ENCODE assay signal across 8 mouse cellular contexts in genomic region chr4:59549977-59550560, GRCm38 (mm10). TPM values are rescaled to one million over a fixed set of nuclear protein-coding genes. Genes with fewer than 3 reads are reported as not detected.
DNase-seq lines count a peak whose midpoint lies in the region; ATAC-seq and TF ChIP-seq lines count a peak whose summit lies in the region.

No protein-coding gene starts in this region.

- H3K4me2 ChIP-seq in limb, embryonic 12.5 days = peak overlapping the region; percentile 71

- no peaks in the 10 kb centered on the region for H3K9me3 ChIP-seq in limb, embryonic 12.5 days

- no peak for ATAC-seq in limb, embryonic 12.5 days (ENCODE audit: insufficient number of reproducible peaks, insufficient read depth, low FRiP score, low TSS enrichment, low read depth)

- H3K36me3 ChIP-seq in limb, embryonic 12.5 days = no peaks in the 10 kb centered on the region
- H3K36me3 ChIP-seq in small intestine, adult 2 months (ENCODE audit: control insufficient read depth, insufficient read depth, low read length) = no peaks in the 10 kb centered on the region

- H3K9ac ChIP-seq in limb, embryonic 12.5 days (replicated peaks) = peak overlapping the region; percentile 81

- no peak for TF ChIP-seq POLR2A in lung, adult 2 months (IDR thresholded peaks at IDR 0.05; ENCODE audit: borderline replicate concordance, extremely low read depth, low read depth, low read length)
- no peak for TF ChIP-seq POLR2A in embryonic fibroblast, embryonic 13.5 days (IDR thresholded peaks at IDR 0.05; ENCODE audit: low read depth, low read length)
- no peak for TF ChIP-seq POLR2A in small intestine, adult 2 months (IDR thresholded peaks at IDR 0.05; ENCODE audit: low read depth, low read length)

- no peaks in the 10 kb centered on the region for H3K27me3 ChIP-seq in limb, embryonic 12.5 days
- no peaks in the 10 kb centered on the region for H3K27me3 ChIP-seq in small intestine, adult 2 months (ENCODE audit: control insufficient read depth, insufficient read depth, low read length)

- TF ChIP-seq CTCF in lung, adult 2 months (IDR thresholded peaks at IDR 0.05; ENCODE audit: insufficient read depth, low read length) = no peak
- no peak for TF ChIP-seq CTCF in embryonic fibroblast, embryonic 13.5 days (IDR thresholded peaks at IDR 0.05; ENCODE audit: borderline replicate concordance, insufficient read depth, low read length)
- no peak for TF ChIP-seq CTCF in small intestine, adult 2 months (IDR thresholded peaks at IDR 0.05; ENCODE audit: extremely low read depth, insufficient read length, insufficient replicate concordance, low read depth, low read length)

- H3K4me1 ChIP-seq in lung, adult 2 months (ENCODE audit: control insufficient read depth, insufficient read depth, low read length) = peaks cover 5% of the 10 kb centered on the region; the same call in 1 of the 2 replicates
- no peaks in the 10 kb centered on the region for H3K4me1 ChIP-seq in embryonic fibroblast, embryonic 13.5 days (ENCODE audit: control insufficient read depth, insufficient read depth, low read length)
- H3K4me1 ChIP-seq in limb, embryonic 12.5 days (replicated peaks) = peaks cover 7% of the 10 kb centered on the region
- H3K4me1 ChIP-seq in small intestine, adult 2 months (ENCODE audit: control insufficient read depth, insufficient read depth, insufficient read length, low read length) = peaks cover 10% of the 10 kb centered on the region; the same call in 1 of the 2 replicates

- WGBS in lung, adult 2 months = 16% methylated on average over 11 of the region's 11 CpGs
- WGBS in limb, embryonic 12.5 days = 10% methylated on average over 11 of the region's 11 CpGs
- WGBS in small intestine, adult 2 months = 8% methylated on average over 11 of the region's 11 CpGs

- DNase-seq in lung, adult 2 months = no peak
- no peak for DNase-seq in lung, postnatal 36 days
- DNase-seq in layer of hippocampus, postnatal 36 days = no peak
- DNase-seq in frontal cortex, postnatal 25 days (ENCODE audit: low spot score in 2 of 2) = no peak
- no peak for DNase-seq in right cerebral cortex, postnatal 10 days (ENCODE audit: low spot score in 2 of 2)

- no peak overlapping the region for H3K27ac ChIP-seq in embryonic fibroblast, embryonic 13.5 days (ENCODE audit: insufficient read depth, low read length)
- peak overlapping the region; percentile 93 for H3K27ac ChIP-seq in limb, embryonic 12.5 days
- H3K27ac ChIP-seq in small intestine, adult 2 months (ENCODE audit: insufficient read depth, low read depth, low read length) = peak overlapping the region; percentile 91

- peak overlapping the region; percentile 89 for H3K4me3 ChIP-seq in lung, adult 2 months (replicated peaks; ENCODE audit: extremely low read depth, low read depth, low read length)
- H3K4me3 ChIP-seq in embryonic fibroblast, embryonic 13.5 days (ENCODE audit: insufficient read depth, low read length) = peak overlapping the region; percentile 50; the same call in 1 of the 2 replicates
- peak overlapping the region; percentile 83 for H3K4me3 ChIP-seq in limb, embryonic 12.5 days (replicated peaks)
- peak overlapping the region; percentile 69 for H3K4me3 ChIP-seq in small intestine, adult 2 months (ENCODE audit: low read depth, low read length)

RNA-seq across cellular contexts. Expression of gene Ptbp3, which starts 0.9 kb away (rescaled TPM):
- 30.3 and 40.5 TPM in 2 replicates for polyA plus RNA-seq in lung, adult 2 months (2012; rRNA removed)
- polyA plus RNA-seq in embryonic fibroblast, embryonic 13.5 days (2011; ENCODE audit: insufficient read length, low read depth, missing spikeins) = 78.3 and 90.7 TPM in 2 replicates
- 39.9 and 42.1 TPM in 2 replicates for polyA plus RNA-seq in limb, embryonic 12.5 days (2016; fragmentation: Nextera tagmentation; extraction: Ambion mirVana)
- polyA plus RNA-seq in small intestine, adult 2 months (2012; rRNA removed) = 20.1 and 45.8 TPM in 2 replicates
- 10 to 100 TPM; 35.1 to 39.8 TPM for total RNA-seq in layer of hippocampus, postnatal 36 days (2021)

RNA-seq across cellular contexts. Expression of gene Hsdl2, which starts 31.3 kb away (rescaled TPM):
- 7.5 and 16.1 TPM in 2 replicates for polyA plus RNA-seq in lung, adult 2 months (2012; rRNA removed)
- polyA plus RNA-seq in embryonic fibroblast, embryonic 13.5 days (2011; ENCODE audit: insufficient read length, low read depth, missing spikeins) = 20.9 and 21.3 TPM in 2 replicates
- polyA plus RNA-seq in limb, embryonic 12.5 days (2016; fragmentation: Nextera tagmentation; extraction: Ambion mirVana) = 23.2 and 23.3 TPM in 2 replicates
- polyA plus RNA-seq in small intestine, adult 2 months (2012; rRNA removed) = 2.5 and 3.8 TPM in 2 replicates
- total RNA-seq in layer of hippocampus, postnatal 36 days (2021) = 10 to 100 TPM; 28.2 to 29.0 TPM
